Mouse (Mus musculus) B cell, adult 2 months (primary cell): Measurements from ENCODE around the gene Gm11007.
"Not testable (repeated sequence)": the region's sequence is repeated elsewhere in the genome, so short reads cannot be mapped to it uniquely, and the experiment has no call there.

Source experiments
- DNase-seq, 2 experiments: peaks; one replicate each; pipeline ENCODE4 v3.0.0; 2022

Gene Gm11007

GRCm38 (mm10) chr2:175643678-175644077, at the start of gene Gm11007:
TSS of gene Gm11007 (plus strand) at chr2:175643978.
- DNase-seq, result not testable (repeated sequence)
